Mouse (Mus musculus) forebrain, embryonic 16.5 days (tissue): ENCODE measurements around the gene Mrpl42. TPM values are rescaled to one million over a fixed set of nuclear protein-coding genes. Genes with fewer than 3 reads are reported as not detected.
A peak's percentile ranks its signal among the peaks of the same experiment; 100 is the strongest.

Experiments
- ATAC-seq: fragments of 200-750 bp; cut with Nextera tagmentation; 2 replicates; pipeline ENCODE4 v1.8.0; 2017; ENCODE audit warnings: mild to moderate bottlenecking, moderate library complexity
- H3K27ac ChIP-seq: fragments of 300-500 bp; sonication (generic); 2 replicates; pipeline ENCODE4 v1.5.1; 2014; ENCODE audit warnings: low read length, control low read depth
- H3K27me3 ChIP-seq: fragments of 300-500 bp; sonication (generic); replicated peaks from 2 replicates; pipeline ENCODE4 v1.6.1; 2014; ENCODE audit warnings: low read length; ENCODE audit not compliant: control insufficient read depth, insufficient read depth
- H3K36me3 ChIP-seq: fragments of 300-500 bp; sonication (generic); 2 replicates; pipeline ENCODE4 v1.6.1; 2014; ENCODE audit not compliant: control insufficient read depth, insufficient read depth
- H3K4me1 ChIP-seq: fragments of 300-500 bp; sonication (generic); replicated peaks from 2 replicates; pipeline ENCODE4 v1.6.1; 2014; ENCODE audit warnings: low read length; ENCODE audit not compliant: control insufficient read depth, insufficient read depth
- H3K4me2 ChIP-seq: fragments of 300-500 bp; sonication (generic); 2 replicates; pipeline ENCODE4 v1.6.1; 2014; ENCODE audit warnings: mild to moderate bottlenecking, low read length, control low read depth
- H3K4me3 ChIP-seq: fragments of 300-500 bp; sonication (generic); replicated peaks from 2 replicates; pipeline ENCODE4 v1.5.1; 2014; ENCODE audit warnings: mild to moderate bottlenecking, low read length, control low read depth
- H3K9ac ChIP-seq: fragments of 300-500 bp; sonication (generic); replicated peaks from 2 replicates; pipeline ENCODE4 v1.6.1; 2014; ENCODE audit warnings: low read depth, low read length, control low read depth
- H3K9me3 ChIP-seq: fragments of 300-500 bp; sonication (generic); 2 replicates; pipeline ENCODE4 v1.6.1; 2016; ENCODE audit warnings: low read length; ENCODE audit not compliant: control insufficient read depth
- WGBS: fragments of 180-500 bp; shearing (Covaris S2); extraction: QIAGEN DNeasy Blood & Tissue Kit; methylation state at CpG from one replicate; pipeline ENCODE4 v1.1.7; 2014; 5-methylcytosine and 5-hydroxymethylcytosine counted together
- polyA plus RNA-seq: library from polyadenylated mRNA; unstranded; fragments of >200 nt; fragmentation: Nextera tagmentation; extraction: Ambion mirVana; gene quantifications from 2 replicates; pipeline ENCODE4 v1.2.1, GENCODE M21; 2015

Gene Mrpl42
- polyA plus RNA-seq, 1 experiment from 2014 or later = 229 TPM

- Histone ChIP-seq H3K27me3 (no peaks in the 10 kb centered on the region), H3K9ac (no peak overlapping the region), H3K27ac (no peak overlapping the region), H3K4me2 (no peak overlapping the region), H3K4me1 (peaks cover 12% of the 10 kb centered on the region), H3K9me3 (no peaks in the 10 kb centered on the region), H3K4me3 (no peak overlapping the region), H3K36me3 (no peaks in the 10 kb centered on the region)
- ATAC-seq = no peak
- 92% methylated on average over 5 of the region's 5 CpGs for WGBS
Measured at GRCm38 (mm10) chr10:95525871-95526270, 24.1 kb upstream of the Mrpl42 start.

GRCm38 (mm10) chr10:95525037-95525675, 23.4 kb upstream of the Mrpl42 start:
- no peak for ATAC-seq
- H3K4me2 ChIP-seq = no peak overlapping the region
- no peak overlapping the region for H3K9ac ChIP-seq
- no peak overlapping the region for H3K27ac ChIP-seq
- no peaks in the 10 kb centered on the region for H3K36me3 ChIP-seq
- WGBS = 82% methylated on average over 6 of the region's 6 CpGs
- H3K9me3 ChIP-seq = no peaks in the 10 kb centered on the region
- peaks cover 6% of the 10 kb centered on the region for H3K4me1 ChIP-seq
- no peak overlapping the region for H3K4me3 ChIP-seq
- H3K27me3 ChIP-seq = no peaks in the 10 kb centered on the region

- no peaks in the 10 kb centered on the region for H3K27me3 ChIP-seq
- H3K36me3 ChIP-seq = no peaks in the 10 kb centered on the region
- no peak for ATAC-seq
- no peak overlapping the region for H3K27ac ChIP-seq
- H3K4me1 ChIP-seq = peaks cover 11% of the 10 kb centered on the region
- no peak overlapping the region for H3K4me2 ChIP-seq
- H3K4me3 ChIP-seq = no peak overlapping the region
- H3K9ac ChIP-seq = no peak overlapping the region
- 93% methylated on average over 6 of the region's 6 CpGs for WGBS
- H3K9me3 ChIP-seq = no peaks in the 10 kb centered on the region
Measured at GRCm38 (mm10) chr10:95517656-95518055, 15.9 kb upstream of the Mrpl42 start.

- peaks cover 11% of the 10 kb centered on the region for H3K4me1 ChIP-seq
- peak overlapping the region; percentile 94 for H3K27ac ChIP-seq
- H3K4me2 ChIP-seq = peak overlapping the region; percentile 82
- WGBS = 0% methylated on average over 54 of the region's 80 CpGs
- ATAC-seq = peak; percentile 60
- no peaks in the 10 kb centered on the region for H3K9me3 ChIP-seq
- no peaks in the 10 kb centered on the region for H3K36me3 ChIP-seq
- peak overlapping the region; percentile 83 for H3K4me3 ChIP-seq
- peak overlapping the region; percentile 91 for H3K9ac ChIP-seq
- no peaks in the 10 kb centered on the region for H3K27me3 ChIP-seq
Measured at GRCm38 (mm10) chr10:95515293-95515931, 13.7 kb upstream of the Mrpl42 start.

- peak; percentile 96 for ATAC-seq
- Histone ChIP-seq H3K27ac (peak within 1 kb of the TSS; percentile 94), H3K36me3 (no peaks in the 10 kb centered on the region), H3K27me3 (no peaks in the 10 kb centered on the region), H3K9me3 (no peaks in the 10 kb centered on the region), H3K4me2 (peak within 1 kb of the TSS; percentile 82), H3K4me1 (peaks cover 11% of the 10 kb centered on the region), H3K4me3 (peak within 1 kb of the TSS; percentile 83), H3K9ac (peak within 1 kb of the TSS; percentile 91)
- under 1% methylated on average over 72 of the region's 81 CpGs for WGBS
Measured at GRCm38 (mm10) chr10:95514656-95515292, 13.0 kb upstream of the Mrpl42 start, which contains the start of gene Ube2n. Gene Ube2n, plus strand, starts transcription at chr10:95515145.

- peak overlapping the region; percentile 83 for H3K4me3 ChIP-seq
- WGBS = 29% methylated on average over 15 of the region's 15 CpGs
- peak; percentile 13 for ATAC-seq
- peak overlapping the region; percentile 59 for H3K4me2 ChIP-seq
- H3K27ac ChIP-seq = peak overlapping the region; percentile 94
- H3K4me1 ChIP-seq = peaks cover 11% of the 10 kb centered on the region
- H3K9ac ChIP-seq = peak overlapping the region; percentile 70
- H3K9me3 ChIP-seq = no peaks in the 10 kb centered on the region
- H3K27me3 ChIP-seq = no peaks in the 10 kb centered on the region
- no peaks in the 10 kb centered on the region for H3K36me3 ChIP-seq
Measured at GRCm38 (mm10) chr10:95513768-95514556, 12.2 kb upstream of the Mrpl42 start.

- no peaks in the 10 kb centered on the region for H3K9me3 ChIP-seq
- ATAC-seq = no peak
- 90% methylated on average over 8 of the region's 8 CpGs for WGBS
- no peak overlapping the region for H3K4me2 ChIP-seq
- no peaks in the 10 kb centered on the region for H3K36me3 ChIP-seq
- no peak overlapping the region for H3K27ac ChIP-seq
- H3K4me3 ChIP-seq = no peak overlapping the region
- H3K4me1 ChIP-seq = peaks cover 11% of the 10 kb centered on the region
- H3K9ac ChIP-seq = no peak overlapping the region
- H3K27me3 ChIP-seq = no peaks in the 10 kb centered on the region
Measured at GRCm38 (mm10) chr10:95512635-95513034, 10.9 kb upstream of the Mrpl42 start.

- 80% methylated on average over 3 of the region's 3 CpGs for WGBS
- H3K4me1 ChIP-seq = peaks cover 4% of the 10 kb centered on the region; the same call in 1 of the 2 replicates
- H3K27ac ChIP-seq = no peak overlapping the region
- ATAC-seq = no peak
- no peak overlapping the region for H3K9ac ChIP-seq
- H3K9me3 ChIP-seq = no peaks in the 10 kb centered on the region
- no peak overlapping the region for H3K4me3 ChIP-seq
- H3K36me3 ChIP-seq = no peaks in the 10 kb centered on the region
- H3K4me2 ChIP-seq = no peak overlapping the region
- no peaks in the 10 kb centered on the region for H3K27me3 ChIP-seq
Measured at GRCm38 (mm10) chr10:95509263-95509662, 7.5 kb upstream of the Mrpl42 start.

GRCm38 (mm10) chr10:95508793-95509192, 7.1 kb upstream of the Mrpl42 start:
- no peaks in the 10 kb centered on the region for H3K36me3 ChIP-seq
- H3K4me1 ChIP-seq = no peaks in the 10 kb centered on the region; the same call in 1 of the 2 replicates
- no peak for ATAC-seq
- H3K27me3 ChIP-seq = no peaks in the 10 kb centered on the region
- no peak overlapping the region for H3K9ac ChIP-seq
- H3K27ac ChIP-seq = no peak overlapping the region
- no peak overlapping the region for H3K4me3 ChIP-seq
- H3K9me3 ChIP-seq = no peaks in the 10 kb centered on the region
- no peak overlapping the region for H3K4me2 ChIP-seq
- WGBS = 67% methylated on average over 6 of the region's 6 CpGs
